Mouse (Mus musculus) olfactory bulb, adult 2 months (tissue): Measurements from ENCODE around the gene Kin.

Experiments used
- CTCF ChIP-seq: fragments of 200-500 bp; IDR thresholded peaks from 2 replicates; pipeline ENCODE4 v1.5.1; 2012; ENCODE audit warnings: low read depth, mild to moderate bottlenecking, low read length, moderate library complexity; ENCODE audit not compliant: insufficient read depth
- POLR2A ChIP-seq: fragments of 200-500 bp; IDR thresholded peaks from 2 replicates; pipeline ENCODE4 v1.6.1; 2012; ENCODE audit warnings: mild to moderate bottlenecking, low read depth, low read length, moderate library complexity; ENCODE audit not compliant: insufficient read depth

- TF ChIP-seq CTCF (no peak), POLR2A (no peak)
Observed at GRCm38 (mm10) chr2:10050878-10051277, 29.5 kb upstream of the Kin start.
